Mouse (Mus musculus) cortical plate, adult 2 months (tissue): ENCODE measurements around the gene Srek1.

Experiments
- CTCF ChIP-seq: fragments of 200-500 bp; IDR thresholded peaks from 2 replicates; pipeline ENCODE4 v1.5.1; 2011; ENCODE audit warnings: mild to moderate bottlenecking, control low read depth, low read length; ENCODE audit not compliant: insufficient read depth; ENCODE audit errors: extremely low read depth
- POLR2A ChIP-seq: fragments of 200-500 bp; IDR thresholded peaks from 2 replicates; pipeline ENCODE4 v1.6.1; 2011; ENCODE audit warnings: mild to moderate bottlenecking, low read length, control low read depth; ENCODE audit not compliant: insufficient read depth; ENCODE audit errors: extremely low read depth

- TF ChIP-seq CTCF, result no peak
- no peak for TF ChIP-seq POLR2A
Measured at GRCm38 (mm10) chr13:103794688-103795543, 20.5 kb upstream of the Srek1 start.
